Mouse (Mus musculus) megakaryocyte, embryonic 14.5 days (primary cell): ENCODE measurements around the gene Renbp.

Experiments
- FLI1 ChIP-seq: IDR thresholded peaks from 2 replicates; pipeline ENCODE4 v1.6.1; 2012; ENCODE audit warnings: low read length, inconsistent platforms, mixed read lengths
- GATA1 ChIP-seq: IDR thresholded peaks from 3 replicates; pipeline ENCODE4 v1.6.1; 2012; ENCODE audit warnings: mixed read lengths, low read length, inconsistent platforms, borderline replicate concordance

DNA sequence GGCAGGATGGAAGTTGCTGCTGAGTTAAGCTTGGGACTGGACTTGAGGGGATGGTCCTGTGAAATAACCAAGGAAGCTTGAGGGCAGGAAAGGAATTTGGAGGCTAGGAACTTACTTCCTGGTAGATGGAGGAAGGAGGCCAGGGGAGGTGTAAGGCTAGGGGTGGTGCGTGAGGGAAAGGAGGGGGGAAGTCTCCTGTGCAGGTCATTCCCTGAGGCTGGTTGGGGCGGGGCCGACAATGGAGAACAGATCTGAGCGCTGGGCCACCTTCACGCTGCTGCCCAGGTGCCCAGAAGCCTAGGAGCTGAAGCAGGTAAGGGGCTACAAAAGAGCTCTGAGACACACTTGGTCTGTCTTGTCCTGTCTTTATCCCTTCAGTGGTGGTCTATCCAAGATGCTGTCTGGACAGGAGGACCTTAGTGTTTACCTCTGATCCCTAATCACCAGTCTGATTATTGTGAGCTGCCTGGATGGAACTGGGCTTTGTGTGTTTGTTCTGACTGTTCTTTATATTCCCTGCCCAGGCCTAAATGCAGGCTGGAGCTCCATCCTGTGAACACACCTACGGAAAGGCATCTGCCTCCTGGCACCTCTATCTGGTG is 39.0 kb downstream of the Renbp start, which contains the start of gene Avpr2:
- TF ChIP-seq FLI1 (no peak), GATA1 (no peak)
